19 mouse cellular contexts compared by ENCODE assay signal in genomic region chr1:166023981-166024380, GRCm38 (mm10). TPM values are rescaled to one million over a fixed set of nuclear protein-coding genes. Genes with fewer than 3 reads are reported as not detected.
A peak's percentile ranks its signal among the peaks of the same experiment; 100 is the strongest.
DNase-seq lines count a peak whose midpoint lies in the region; ATAC-seq and TF ChIP-seq lines count a peak whose summit lies in the region.
"Had no signal": no experiment of that assay in that cellular context is flagged by ENCODE, and none has a peak within 500 bp of the region (broad histone marks: within the 10 kb centered on the region; RNA-seq: fewer than 3 reads in every experiment).

No protein-coding gene starts in this region.

- H3K9ac ChIP-seq in forebrain, postnatal 0 days: no peak overlapping the region
- H3K9ac ChIP-seq in forebrain, embryonic 11.5 days (ENCODE audit: low read length): no peak overlapping the region
- no peak overlapping the region for H3K9ac ChIP-seq in midbrain, embryonic 13.5 days (replicated peaks)
- H3K9ac ChIP-seq: liver, embryonic 15.5 days had no signal

- DNase-seq in forebrain, postnatal 0 days: no peak
- DNase-seq in forebrain, embryonic 11.5 days (ENCODE audit: low spot score): no peak
- DNase-seq in midbrain, embryonic 10.5 days (ENCODE audit: low spot score): no peak
- DNase-seq in brain, embryonic 14.5 days (ENCODE audit: low read depth): peak; percentile 61
- DNase-seq in retina, embryonic 14.5 days (ENCODE audit: low spot score): peak; percentile 37
- no peak for DNase-seq in layer of hippocampus, adult 9-10 months (ENCODE audit: low spot score)
- DNase-seq: B cell, adult 2 months; cerebellum, adult 9-11 months; gastrocnemius, postnatal 36 days; kidney, adult 8-10 months; kidney, postnatal 4 days; lung, postnatal 10 days; thymus, adult 18-20 months had no signal

- WGBS in forebrain, postnatal 0 days: 40% methylated on average over 4 of the region's 4 CpGs
- WGBS in forebrain, embryonic 11.5 days: 29% methylated on average over 4 of the region's 4 CpGs
- 17% methylated on average over 4 of the region's 4 CpGs for WGBS in midbrain, embryonic 13.5 days
- WGBS in midbrain, embryonic 10.5 days: 33% methylated on average over 4 of the region's 4 CpGs

- TF ChIP-seq POLR2A in brain, embryonic 14.5 days (IDR thresholded peaks at IDR 0.05; ENCODE audit: borderline replicate concordance, extremely low read depth, insufficient read depth, insufficient read length, poor library complexity, severe bottlenecking): no peak

- no peaks in the 10 kb centered on the region for H3K27me3 ChIP-seq in forebrain, postnatal 0 days (ENCODE audit: insufficient read depth, low read length)
- H3K27me3 ChIP-seq in forebrain, embryonic 11.5 days (ENCODE audit: control insufficient read depth, insufficient read depth, low read length): no peaks in the 10 kb centered on the region
- H3K27me3 ChIP-seq in midbrain, embryonic 13.5 days: no peaks in the 10 kb centered on the region
- H3K27me3 ChIP-seq in midbrain, embryonic 10.5 days (ENCODE audit: low read depth, poor library complexity, severe bottlenecking): no peaks in the 10 kb centered on the region
- H3K27me3 ChIP-seq: liver, embryonic 15.5 days had no signal

- no peaks in the 10 kb centered on the region for H3K36me3 ChIP-seq in forebrain, postnatal 0 days (ENCODE audit: insufficient read depth)
- no peaks in the 10 kb centered on the region for H3K36me3 ChIP-seq in forebrain, embryonic 11.5 days (ENCODE audit: control insufficient read depth, insufficient read depth, low read length)
- H3K36me3 ChIP-seq in midbrain, embryonic 13.5 days: no peaks in the 10 kb centered on the region
- no peaks in the 10 kb centered on the region for H3K36me3 ChIP-seq in midbrain, embryonic 10.5 days
- H3K36me3 ChIP-seq: embryonic facial prominence, embryonic 10.5 days; liver, embryonic 15.5 days had no signal

- ATAC-seq in forebrain, postnatal 0 days: peak; percentile 58
- no peak for ATAC-seq in forebrain, embryonic 11.5 days (replicated peaks; ENCODE audit: low FRiP score)
- ATAC-seq in midbrain, embryonic 13.5 days: peak; percentile 77
- ATAC-seq: Patski had no signal

- TF ChIP-seq CTCF in forebrain, postnatal 0 days (IDR thresholded peaks at IDR 0.05; ENCODE audit: low read depth): no peak
- no peak for TF ChIP-seq CTCF in brain, embryonic 14.5 days (IDR thresholded peaks at IDR 0.05; ENCODE audit: borderline replicate concordance, extremely low read depth, insufficient read depth, insufficient read length)

- no peak overlapping the region for H3K4me3 ChIP-seq in forebrain, postnatal 0 days (ENCODE audit: low read depth, low read length)
- no peak overlapping the region for H3K4me3 ChIP-seq in forebrain, embryonic 11.5 days (ENCODE audit: low read depth, low read length)
- H3K4me3 ChIP-seq in midbrain, embryonic 13.5 days (replicated peaks): no peak overlapping the region
- no peak overlapping the region for H3K4me3 ChIP-seq in midbrain, embryonic 10.5 days
- H3K4me3 ChIP-seq: embryonic facial prominence, embryonic 10.5 days; liver, embryonic 15.5 days; megakaryocyte, embryonic 14.5 days had no signal

- H3K9me3 ChIP-seq in forebrain, postnatal 0 days (ENCODE audit: low read length): no peaks in the 10 kb centered on the region
- H3K9me3 ChIP-seq in forebrain, embryonic 11.5 days (ENCODE audit: control insufficient read depth, low read length): no peaks in the 10 kb centered on the region
- no peaks in the 10 kb centered on the region for H3K9me3 ChIP-seq in midbrain, embryonic 13.5 days
- no peaks in the 10 kb centered on the region for H3K9me3 ChIP-seq in midbrain, embryonic 10.5 days (replicated peaks)
- H3K9me3 ChIP-seq: embryonic facial prominence, embryonic 10.5 days; liver, embryonic 15.5 days; megakaryocyte, embryonic 14.5 days had no signal

- no peak overlapping the region for H3K4me2 ChIP-seq in forebrain, postnatal 0 days (ENCODE audit: low read depth)
- no peak overlapping the region for H3K4me2 ChIP-seq in forebrain, embryonic 11.5 days (ENCODE audit: low read depth, low read length, severe bottlenecking)
- no peak overlapping the region for H3K4me2 ChIP-seq in midbrain, embryonic 13.5 days (replicated peaks)
- H3K4me2 ChIP-seq: heart, embryonic 11.5 days; liver, embryonic 15.5 days had no signal

- H3K4me1 ChIP-seq in forebrain, postnatal 0 days (ENCODE audit: insufficient read depth): no peaks in the 10 kb centered on the region
- H3K4me1 ChIP-seq in forebrain, embryonic 11.5 days (replicated peaks; ENCODE audit: control insufficient read depth, insufficient read depth, low read length): no peaks in the 10 kb centered on the region
- H3K4me1 ChIP-seq in midbrain, embryonic 13.5 days (replicated peaks): 0 out of 2 replicates have a peak, but pooled peaks cover 8% of the 10 kb centered on the region
- peaks cover 13% of the 10 kb centered on the region for H3K4me1 ChIP-seq in midbrain, embryonic 10.5 days
- H3K4me1 ChIP-seq: liver, embryonic 15.5 days had no signal

- H3K27ac ChIP-seq in forebrain, postnatal 0 days (ENCODE audit: low read depth, low read length): no peak overlapping the region
- no peak overlapping the region for H3K27ac ChIP-seq in forebrain, embryonic 11.5 days (ENCODE audit: low read depth, low read length)
- no peak overlapping the region for H3K27ac ChIP-seq in midbrain, embryonic 13.5 days
- no peak overlapping the region for H3K27ac ChIP-seq in midbrain, embryonic 10.5 days (replicated peaks)
- H3K27ac ChIP-seq: embryonic facial prominence, embryonic 10.5 days; liver, embryonic 15.5 days had no signal

RNA-seq across cellular contexts. Expression of gene Pou2f1, which starts 21.5 kb away (rescaled TPM):
- total RNA-seq in forebrain, postnatal 0 days (2014; rRNA removed): 14.3 and 22.2 TPM in 2 replicates
- 11.1 and 16.7 TPM in 2 replicates for polyA plus RNA-seq in forebrain, postnatal 0 days (2015; fragmentation: Nextera tagmentation; extraction: Ambion mirVana)
- polyA plus RNA-seq in forebrain, embryonic 11.5 days (2014; fragmentation: Nextera tagmentation; extraction: Ambion mirVana): 32.3 and 35.0 TPM in 2 replicates
- 26.0 and 27.7 TPM in 2 replicates for polyA plus RNA-seq in midbrain, embryonic 13.5 days (2015; fragmentation: Nextera tagmentation; extraction: Ambion mirVana)
- 28.0 and 31.2 TPM in 2 replicates for polyA plus RNA-seq in midbrain, embryonic 10.5 days (2016; fragmentation: Nextera tagmentation; extraction: Ambion mirVana)
- 16.0 and 21.2 TPM in 2 replicates for polyA plus RNA-seq in brain, embryonic 14.5 days (2012; rRNA removed)

Comparison
In these comparisons a context has a peak if more than half of its experiments do, and no peak if none do; other contexts are left out.
1. DNase-seq: peak in brain, embryonic 14.5 days (single experiment) and retina, embryonic 14.5 days (single experiment); none in forebrain, postnatal 0 days (single experiment), forebrain, embryonic 11.5 days (single experiment), midbrain, embryonic 10.5 days (single experiment) and layer of hippocampus, adult 9-10 months (single experiment).